ENCODE assay signal across 19 mouse cellular contexts in genomic region chr5:34981734-34982133, GRCm38 (mm10). TPM values are rescaled to one million over a fixed set of nuclear protein-coding genes. Genes with fewer than 3 reads are reported as not detected.
A peak's percentile ranks its signal among the peaks of the same experiment; 100 is the strongest.
DNase-seq lines count a peak whose midpoint lies in the region; ATAC-seq lines count a peak whose summit lies in the region.
"Had no signal": no experiment of that assay in that cellular context is flagged by ENCODE, and none has a peak within 500 bp of the region (broad histone marks: within the 10 kb centered on the region; RNA-seq: fewer than 3 reads in every experiment).

No protein-coding gene starts in this region.

- no peak overlapping the region for H3K4me2 ChIP-seq in liver, embryonic 12.5 days
- no peak overlapping the region for H3K4me2 ChIP-seq in liver, embryonic 11.5 days
- H3K4me2 ChIP-seq: hindbrain, embryonic 14.5 days; intestine, embryonic 15.5 days; limb, embryonic 13.5 days; midbrain, embryonic 15.5 days had no signal

- H3K9me3 ChIP-seq in liver, embryonic 12.5 days (replicated peaks) = no peaks in the 10 kb centered on the region
- no peaks in the 10 kb centered on the region for H3K9me3 ChIP-seq in liver, embryonic 11.5 days (ENCODE audit: control insufficient read depth, low read length)
- H3K9me3 ChIP-seq: forebrain, embryonic 10.5 days; intestine, embryonic 15.5 days; limb, embryonic 13.5 days; midbrain, embryonic 15.5 days had no signal

- H3K4me3 ChIP-seq in liver, embryonic 12.5 days = no peak overlapping the region
- H3K4me3 ChIP-seq in liver, embryonic 11.5 days (ENCODE audit: low read depth, low read length) = no peak overlapping the region
- H3K4me3 ChIP-seq: forebrain, embryonic 10.5 days; intestine, embryonic 15.5 days; limb, embryonic 13.5 days; midbrain, embryonic 15.5 days; myocyte had no signal

- no peak for ATAC-seq in liver, embryonic 12.5 days
- no peak for ATAC-seq in liver, embryonic 11.5 days (replicated peaks; ENCODE audit: low FRiP score)
- 0 out of 2 replicates have a peak, but pooled peaks have one; percentile 31 for ATAC-seq in common myeloid progenitor, adult 5-6 weeks (replicated peaks; ENCODE audit: low read depth, poor library complexity, severe bottlenecking)
- ATAC-seq: intestine, embryonic 15.5 days; midbrain, embryonic 15.5 days had no signal

- H3K27me3 ChIP-seq in liver, embryonic 12.5 days (replicated peaks) = no peaks in the 10 kb centered on the region
- no peaks in the 10 kb centered on the region for H3K27me3 ChIP-seq in liver, embryonic 11.5 days (replicated peaks; ENCODE audit: control insufficient read depth, insufficient read depth, low read length)
- H3K27me3 ChIP-seq: limb, embryonic 13.5 days; midbrain, embryonic 15.5 days had no signal

- peaks cover 87% of the 10 kb centered on the region for H3K4me1 ChIP-seq in liver, embryonic 12.5 days
- peaks cover 35% of the 10 kb centered on the region for H3K4me1 ChIP-seq in liver, embryonic 11.5 days (replicated peaks; ENCODE audit: control insufficient read depth, insufficient read depth, low read length)
- H3K4me1 ChIP-seq: intestine, embryonic 15.5 days had no signal

- peaks cover 82% of the 10 kb centered on the region for H3K36me3 ChIP-seq in liver, embryonic 12.5 days
- H3K36me3 ChIP-seq in liver, embryonic 11.5 days (ENCODE audit: control insufficient read depth, insufficient read depth, low read length) = peaks cover 19% of the 10 kb centered on the region
- H3K36me3 ChIP-seq: intestine, embryonic 15.5 days had no signal

- H3K9ac ChIP-seq in liver, embryonic 12.5 days = no peak overlapping the region
- no peak overlapping the region for H3K9ac ChIP-seq in liver, embryonic 11.5 days (ENCODE audit: low read depth, low read length)
- H3K9ac ChIP-seq: hindbrain, embryonic 14.5 days; intestine, embryonic 15.5 days; limb, embryonic 13.5 days; midbrain, embryonic 15.5 days had no signal

- WGBS in liver, embryonic 12.5 days (ENCODE audit: insufficient replicate concordance) = 54% methylated on average over 3 of the region's 3 CpGs
- WGBS in liver, embryonic 11.5 days = 47% methylated on average over 3 of the region's 3 CpGs

- peak overlapping the region; percentile 32; the same call in 1 of the 2 replicates for H3K27ac ChIP-seq in liver, embryonic 12.5 days
- H3K27ac ChIP-seq in liver, embryonic 11.5 days (ENCODE audit: low read depth, low read length) = no peak overlapping the region
- H3K27ac ChIP-seq: forebrain, embryonic 10.5 days; hindbrain, embryonic 14.5 days; intestine, embryonic 15.5 days; limb, embryonic 13.5 days; midbrain, embryonic 15.5 days had no signal

- no peak for DNase-seq in liver, embryonic 11.5 days (ENCODE audit: low spot score)
- DNase-seq in 3T3-L1 (ENCODE audit: low read depth, low spot score) (peak; percentile 50), 416B (ENCODE audit: low read depth) (peak; percentile 44)
- DNase-seq in thymus, postnatal 0 days (ENCODE audit: low spot score) = no peak
- no peak for DNase-seq in frontal cortex, postnatal 10 days (ENCODE audit: low spot score in 2 of 2)
- DNase-seq: adrenal gland, postnatal 10 days; cerebellum, adult 9-10 months; heart, adult 11 months; heart, postnatal 36 days; right cerebral cortex, postnatal 25 days had no signal

RNA-seq across cellular contexts. Expression of gene Rgs12, which starts 32.5 kb away (rescaled TPM):
- polyA plus RNA-seq in liver, embryonic 12.5 days (2016; fragmentation: Nextera tagmentation; extraction: Ambion mirVana) = 30.1 and 31.7 TPM in 2 replicates
- polyA plus RNA-seq in liver, embryonic 11.5 days (2014; fragmentation: Nextera tagmentation; extraction: Ambion mirVana) = 38.8 and 39.3 TPM in 2 replicates
- 20.7 and 24.2 TPM in 2 replicates for total RNA-seq in common myeloid progenitor, adult 5-6 weeks (2017)
- 19.2 and 25.0 TPM in 2 replicates for polyA plus RNA-seq in thymus, postnatal 0 days (2015; fragmentation: Nextera tagmentation; extraction: Ambion mirVana)

RNA-seq across cellular contexts. Expression of gene Hgfac, which starts 59.6 kb away (rescaled TPM):
- 43.3 and 44.1 TPM in 2 replicates for polyA plus RNA-seq in liver, embryonic 12.5 days (2016; fragmentation: Nextera tagmentation; extraction: Ambion mirVana)
- 33.7 and 38.0 TPM in 2 replicates for polyA plus RNA-seq in liver, embryonic 11.5 days (2014; fragmentation: Nextera tagmentation; extraction: Ambion mirVana)
- total RNA-seq in common myeloid progenitor, adult 5-6 weeks (2017) = 0.18 and 1.1 TPM in 2 replicates
- 1.1 and 1.7 TPM in 2 replicates for polyA plus RNA-seq in thymus, postnatal 0 days (2015; fragmentation: Nextera tagmentation; extraction: Ambion mirVana)
- total RNA-seq: CH12.LX had no signal

Comparison
In these comparisons a context has a peak if more than half of its experiments do, and no peak if none do; other contexts are left out.
1. DNase-seq: peak in 3T3-L1 (single experiment) and 416B (single experiment); none in liver, embryonic 11.5 days (single experiment), thymus, postnatal 0 days (single experiment) and frontal cortex, postnatal 10 days (0 of 2).
2. RNA of gene Hgfac, which starts 59.6 kb away (polyA plus RNA-seq): 43.3 to 44.1 TPM in liver, embryonic 12.5 days and 33.7 to 38.0 TPM in liver, embryonic 11.5 days; 1.1 to 1.7 TPM in thymus, postnatal 0 days; every median in the first group is over 10 times any median in the second.